Mouse (Mus musculus) splenic B cell, adult 2 months (primary cell): ENCODE data around the gene Mrpl54.

Experiments
- DNase-seq: peaks from one replicate; pipeline ENCODE4 v3.0.0-alpha.2; 2011; ENCODE audit warnings: low read depth, low spot score
- H3K27me3 ChIP-seq: 2 replicates; pipeline ENCODE4 v1.6.1; 2012; ENCODE audit warnings: mild to moderate bottlenecking, low read length, moderate library complexity, mixed read lengths; ENCODE audit not compliant: control insufficient read depth, poor library complexity, insufficient read depth, severe bottlenecking
- H3K36me3 ChIP-seq: 2 replicates; pipeline ENCODE4 v1.6.1; 2012; ENCODE audit warnings: mild to moderate bottlenecking, low read length, moderate library complexity, mixed read lengths; ENCODE audit not compliant: control insufficient read depth, poor library complexity, insufficient read depth, severe bottlenecking

Mrpl54 gene

DNA sequence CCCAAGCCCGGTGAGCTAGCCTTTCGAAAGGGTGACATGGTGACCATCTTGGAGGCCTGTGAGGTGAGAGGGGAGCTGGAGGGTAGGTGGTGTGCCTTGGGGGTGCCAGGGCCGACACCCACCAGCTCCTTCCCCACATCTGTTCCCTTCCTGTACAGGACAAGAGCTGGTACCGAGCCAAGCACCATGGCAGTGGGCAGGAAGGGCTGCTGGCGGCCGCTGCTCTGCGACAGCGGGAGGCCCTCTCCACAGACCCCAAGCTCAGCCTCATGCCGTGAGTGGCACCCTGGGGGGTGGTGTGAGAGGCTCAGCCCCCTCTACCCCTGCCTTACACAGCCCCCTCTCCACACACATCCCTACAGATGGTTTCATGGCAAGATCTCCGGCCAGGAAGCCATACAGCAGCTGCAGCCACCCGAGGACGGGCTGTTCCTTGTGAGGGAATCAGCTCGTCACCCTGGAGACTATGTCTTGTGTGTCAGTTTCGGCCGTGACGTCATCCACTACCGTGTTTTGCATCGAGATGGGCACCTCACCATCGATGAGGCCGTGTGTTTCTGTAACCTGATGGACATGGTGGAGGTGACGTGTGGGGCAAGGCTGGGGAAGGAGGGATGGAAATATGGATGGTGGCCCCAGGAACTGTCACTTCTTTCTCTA lies 7.4 kb downstream of the Mrpl54 start:
- DNase-seq = no peak
- no peaks in the 10 kb centered on the region for H3K27me3 ChIP-seq
- peaks cover 3% of the 10 kb centered on the region; the same call in 1 of the 2 replicates for H3K36me3 ChIP-seq

DNA sequence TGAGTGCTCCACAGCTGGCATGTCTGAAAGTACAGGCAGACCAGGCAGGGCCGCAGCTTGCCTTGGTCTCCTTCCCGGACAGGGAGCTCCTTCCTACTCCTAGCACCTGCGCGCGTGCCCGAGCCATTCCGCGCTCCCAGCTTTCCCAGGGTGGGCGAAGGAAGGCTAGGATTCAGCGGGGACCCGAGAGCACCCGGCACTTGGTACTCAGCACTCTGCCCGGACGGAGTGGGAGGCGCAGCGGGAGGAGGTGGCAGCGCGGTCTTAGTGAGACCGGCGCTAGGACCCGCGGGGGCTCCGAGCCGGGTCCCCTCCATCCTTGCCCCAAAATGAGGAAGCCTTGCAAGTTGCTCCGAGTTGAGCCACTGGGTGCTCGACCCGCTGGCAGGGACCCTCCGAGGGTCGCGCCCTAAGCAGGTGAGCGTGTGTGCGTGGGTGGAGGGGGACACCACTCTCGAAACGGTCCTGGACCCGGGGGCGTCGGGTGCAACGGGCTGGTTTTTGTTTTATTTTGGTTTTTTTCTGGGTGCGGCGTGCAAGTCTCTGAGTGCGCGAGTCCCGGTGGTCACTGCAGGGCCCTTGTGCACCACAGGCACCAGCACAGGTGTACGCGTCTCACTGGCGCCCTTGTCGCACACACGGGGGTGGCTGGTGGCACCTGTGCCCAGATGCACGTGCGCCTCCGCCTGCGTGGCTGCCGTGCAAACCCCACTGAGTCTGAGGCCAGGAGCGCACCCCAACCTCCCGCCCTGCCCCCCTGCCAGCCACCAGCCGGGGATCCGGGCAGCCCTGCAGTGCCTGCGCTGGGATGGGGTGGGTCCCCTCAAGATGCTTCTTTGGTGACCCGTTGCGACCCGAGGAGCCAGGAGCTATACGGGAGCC lies 9.3 kb downstream of the Mrpl54 start:
- Histone ChIP-seq H3K27me3 (no peaks in the 10 kb centered on the region), H3K36me3 (no peaks in the 10 kb centered on the region)
- DNase-seq = peak; percentile 63

DNA sequence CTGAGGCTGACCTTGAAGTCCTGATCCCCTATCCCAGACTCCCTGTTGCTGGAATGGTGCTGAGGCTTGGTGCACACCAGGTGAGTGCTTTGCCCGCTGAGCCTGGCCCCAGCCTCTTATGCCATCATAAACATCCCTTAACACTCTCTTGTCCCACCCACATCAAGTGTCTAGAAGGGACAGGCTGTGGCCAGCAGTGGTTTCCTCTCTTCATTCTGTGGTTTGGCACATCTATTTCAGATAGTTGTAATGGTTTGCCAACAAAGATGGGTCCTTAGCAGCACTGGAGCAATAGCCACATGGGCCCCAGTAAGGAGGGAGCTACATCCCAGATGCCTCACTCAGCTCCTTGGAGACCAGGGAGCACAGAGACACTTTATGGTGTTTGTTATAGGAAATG lies 11.8 kb downstream of the Mrpl54 start:
- no peaks in the 10 kb centered on the region for H3K36me3 ChIP-seq
- no peaks in the 10 kb centered on the region for H3K27me3 ChIP-seq
- no peak for DNase-seq

DNA sequence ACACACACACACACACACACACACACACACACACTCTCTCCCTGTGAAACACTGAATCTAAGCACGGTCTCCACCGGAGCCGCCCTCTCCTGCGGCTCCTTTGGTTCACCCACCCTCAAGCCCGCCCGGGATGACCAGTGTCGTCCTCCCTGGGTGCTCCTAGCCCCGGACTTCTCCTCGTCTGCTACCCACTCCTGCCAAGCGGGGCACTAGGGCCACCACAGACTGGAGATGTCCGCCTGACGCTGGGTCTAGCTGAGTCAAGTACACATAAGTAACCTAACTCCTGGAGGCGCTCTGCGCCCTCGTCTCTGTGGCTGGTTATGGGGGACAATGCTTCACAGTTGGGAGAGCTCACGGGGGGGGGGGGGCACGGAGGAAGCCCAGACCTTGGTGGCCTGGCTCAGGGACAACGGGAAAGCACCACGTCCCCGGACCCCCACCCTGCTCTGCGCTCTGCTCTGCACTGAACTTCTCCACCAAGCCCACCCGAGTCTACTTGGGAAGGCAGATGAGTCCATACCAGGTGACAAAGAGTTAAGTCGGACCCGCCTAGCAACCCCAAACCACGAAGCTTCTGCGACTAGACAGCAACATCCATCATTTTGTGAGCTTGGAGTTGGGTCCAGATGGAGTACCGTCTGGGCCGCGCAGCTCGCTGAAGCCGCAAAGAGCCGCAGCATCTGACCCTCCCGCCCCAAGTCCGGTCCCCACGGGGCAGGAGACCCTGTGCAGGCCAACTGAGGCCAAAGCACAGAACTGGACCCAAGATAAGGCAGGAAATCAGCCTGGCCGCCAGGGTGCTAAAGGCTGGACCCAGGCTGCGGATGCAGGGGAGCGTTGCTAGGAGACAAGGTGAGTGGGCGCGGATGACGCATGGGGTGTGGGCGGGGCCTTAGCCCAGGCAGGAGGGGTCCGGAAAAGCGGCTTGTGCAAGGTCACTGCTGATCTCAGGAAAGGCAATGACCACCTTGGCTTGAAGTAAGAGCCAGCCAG lies 14.0 kb downstream of the Mrpl54 start, which contains the start of gene Matk:
Matk (plus strand) TSS at position 512 of the 996 bp plus-strand sequence.
- peak; percentile 74 for DNase-seq
- Histone ChIP-seq H3K27me3 (no peaks in the 10 kb centered on the region), H3K36me3 (no peaks in the 10 kb centered on the region)

DNA sequence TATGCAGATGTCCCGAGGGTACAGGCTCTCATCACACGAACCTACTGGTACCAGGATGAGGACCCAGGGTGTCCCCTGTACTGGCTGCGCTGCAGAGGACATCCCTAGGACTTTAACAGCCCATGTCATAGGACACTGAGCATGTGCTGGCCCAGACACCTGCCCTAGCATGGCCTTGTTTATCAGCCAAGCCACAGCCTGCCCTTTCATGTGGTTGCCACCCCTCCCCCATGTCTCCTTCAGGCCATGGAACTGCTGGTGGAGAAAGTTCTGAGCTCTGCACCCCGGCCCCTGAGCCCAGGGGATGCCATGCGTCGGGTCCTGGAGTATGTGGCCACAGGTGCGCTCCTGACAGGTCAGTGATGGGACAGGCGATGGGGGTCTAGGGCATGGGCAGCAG lies 17.3 kb downstream of the Mrpl54 start:
- no peaks in the 10 kb centered on the region for H3K36me3 ChIP-seq
- DNase-seq = no peak
- no peaks in the 10 kb centered on the region for H3K27me3 ChIP-seq

DNA sequence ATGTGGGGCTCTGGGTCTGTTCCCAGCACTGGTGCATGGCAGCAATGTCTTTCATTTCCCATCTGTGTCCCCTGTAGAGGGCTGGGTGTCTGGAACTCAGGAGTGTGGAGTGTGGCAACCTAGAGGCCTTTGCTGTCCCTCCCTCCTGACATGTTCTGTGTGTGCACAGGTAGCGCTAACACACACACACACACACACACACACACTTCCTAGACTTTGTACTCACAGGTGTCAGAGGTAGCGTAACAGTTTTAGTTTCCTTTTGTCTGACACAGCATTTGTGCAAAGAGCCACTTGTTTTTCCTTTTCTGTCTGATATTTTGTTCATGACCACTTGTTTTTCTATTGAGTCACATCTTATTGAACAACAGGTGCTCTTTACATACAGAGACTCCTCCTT lies 18.9 kb downstream of the Mrpl54 start:
- no peak for DNase-seq
- H3K27me3 ChIP-seq = no peaks in the 10 kb centered on the region
- H3K36me3 ChIP-seq = no peaks in the 10 kb centered on the region

DNA sequence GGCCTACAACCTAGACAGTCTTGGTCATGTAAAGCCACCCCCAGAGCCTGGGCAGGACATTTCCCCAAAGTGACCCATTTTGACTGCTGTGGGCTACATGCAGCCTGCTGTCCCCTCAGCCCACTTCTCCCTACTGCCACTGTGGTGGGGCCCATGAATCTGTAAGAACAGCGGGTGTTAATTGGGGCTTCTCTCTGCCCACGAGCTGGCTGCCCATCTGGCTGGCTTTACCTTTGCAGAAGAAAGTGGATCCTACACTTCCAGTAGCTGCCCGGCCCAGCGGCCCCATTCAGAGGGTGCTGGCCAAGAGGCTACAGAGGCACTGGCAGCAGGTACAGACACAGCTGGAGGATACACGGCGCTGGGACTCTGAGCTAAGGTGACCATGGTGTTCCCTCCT lies 21.6 kb downstream of the Mrpl54 start:
- Histone ChIP-seq H3K27me3 (no peaks in the 10 kb centered on the region), H3K36me3 (no peaks in the 10 kb centered on the region)
- DNase-seq = no peak

DNA sequence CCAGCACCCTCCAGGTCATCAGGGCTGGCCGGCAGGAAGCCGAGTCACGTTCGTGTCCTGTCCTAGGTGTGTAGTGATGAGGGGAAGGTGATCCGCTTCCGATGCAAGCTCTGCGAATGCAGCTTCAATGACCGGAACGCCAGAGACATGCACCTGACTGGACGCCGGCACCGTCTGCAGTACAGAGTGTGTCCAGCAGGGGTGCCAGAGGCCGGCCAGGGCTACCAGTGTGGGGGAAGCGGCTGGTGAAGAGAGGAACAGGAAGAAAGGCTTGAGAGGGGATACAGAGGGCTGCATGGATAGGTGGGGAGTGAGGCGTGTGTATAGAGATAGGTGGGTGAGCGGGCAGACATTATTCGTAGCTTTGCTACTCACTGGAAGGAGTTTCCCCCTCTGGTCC lies 22.1 kb downstream of the Mrpl54 start:
- peak; percentile 87 for DNase-seq
- Histone ChIP-seq H3K27me3 (no peaks in the 10 kb centered on the region), H3K36me3 (no peaks in the 10 kb centered on the region)

DNA sequence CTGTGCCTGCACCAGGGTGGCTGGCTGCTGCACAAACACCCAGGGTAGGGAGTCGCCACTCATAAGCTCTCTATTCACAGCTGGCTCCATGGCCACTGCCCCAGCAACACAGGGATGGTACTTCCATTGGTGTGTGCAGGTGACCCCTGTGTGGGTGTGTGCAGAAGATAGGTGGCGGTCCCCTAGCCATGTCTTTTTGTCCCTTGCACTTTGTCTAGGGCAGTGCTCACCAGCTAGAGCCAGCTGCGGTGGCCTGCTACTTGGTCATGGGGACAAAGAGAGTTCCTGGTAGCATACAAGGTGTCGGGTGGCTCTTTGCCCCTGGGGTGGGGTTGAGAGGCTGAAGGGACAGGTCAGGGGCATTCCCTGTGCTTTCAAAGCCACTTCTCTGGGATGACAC lies 22.6 kb downstream of the Mrpl54 start:
- no peak for DNase-seq
- no peaks in the 10 kb centered on the region for H3K36me3 ChIP-seq
- H3K27me3 ChIP-seq = no peaks in the 10 kb centered on the region; the same call in 1 of the 2 replicates

DNA sequence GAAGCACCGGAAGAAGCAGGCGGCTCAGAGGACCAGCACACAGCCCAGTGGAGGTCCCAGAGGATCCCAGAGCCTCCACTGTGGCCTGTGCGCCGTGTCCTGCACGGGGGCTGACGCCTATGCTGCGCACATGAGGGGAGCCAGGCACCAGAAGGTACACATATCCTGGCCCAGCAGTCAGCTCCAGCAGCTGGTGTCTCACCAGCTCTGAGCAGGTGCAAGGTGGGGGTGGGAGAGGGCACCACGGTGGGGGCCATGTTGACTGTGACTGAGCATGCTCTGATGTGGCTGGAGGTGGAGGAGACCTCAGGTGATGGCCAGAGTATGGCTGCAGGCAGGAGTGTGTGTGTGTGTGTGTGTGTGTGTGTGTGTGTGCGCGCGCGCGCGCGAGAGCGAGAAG lies 24.7 kb downstream of the Mrpl54 start:
- no peak for DNase-seq
- Histone ChIP-seq H3K27me3 (no peaks in the 10 kb centered on the region; the same call in 1 of the 2 replicates), H3K36me3 (no peaks in the 10 kb centered on the region)

DNA sequence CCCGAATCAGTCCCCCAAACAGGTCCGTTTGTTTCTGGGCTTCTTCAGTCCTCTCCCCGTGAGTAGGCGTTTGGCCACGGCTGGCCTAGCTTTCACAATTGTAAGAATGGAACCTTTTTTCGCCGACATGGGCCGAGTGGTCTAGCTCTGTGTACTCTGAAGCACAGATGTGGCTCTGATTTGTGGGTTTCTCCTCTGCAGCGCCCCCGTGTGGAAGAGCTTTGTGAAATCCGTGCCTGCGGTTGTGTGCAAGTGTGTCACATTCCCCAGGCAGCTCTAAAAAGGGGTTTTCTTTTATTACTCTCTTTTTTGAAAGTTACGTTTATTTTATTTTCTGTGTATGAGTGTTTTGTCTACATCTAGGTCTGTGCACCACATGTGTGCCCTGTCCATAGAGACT lies 25.9 kb downstream of the Mrpl54 start:
- Histone ChIP-seq H3K27me3 (no peaks in the 10 kb centered on the region; the same call in 1 of the 2 replicates), H3K36me3 (no peaks in the 10 kb centered on the region)
- DNase-seq = peak; percentile 82

DNA sequence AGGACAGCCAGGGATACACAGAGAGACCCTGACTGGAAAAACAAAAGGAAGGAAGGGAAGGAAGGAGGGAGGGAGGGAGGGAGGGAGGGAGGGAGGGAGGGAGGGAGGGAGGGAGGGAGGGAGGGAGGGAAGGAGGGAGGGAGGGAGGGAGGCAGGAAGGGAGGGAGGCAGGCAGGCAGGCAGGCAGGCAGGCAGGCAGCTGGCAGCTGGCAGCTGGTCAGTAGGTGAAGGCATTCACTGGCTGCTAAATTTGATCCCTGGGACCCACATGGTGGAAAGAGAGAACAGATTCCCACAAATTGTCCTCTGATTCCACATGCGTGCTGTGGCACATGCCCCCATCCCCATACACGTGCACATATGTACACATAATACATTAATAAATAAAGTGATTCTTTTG lies 28.1 kb downstream of the Mrpl54 start:
- Histone ChIP-seq H3K27me3 (no peaks in the 10 kb centered on the region; the same call in 1 of the 2 replicates), H3K36me3 (no peaks in the 10 kb centered on the region)
- no peak for DNase-seq

DNA sequence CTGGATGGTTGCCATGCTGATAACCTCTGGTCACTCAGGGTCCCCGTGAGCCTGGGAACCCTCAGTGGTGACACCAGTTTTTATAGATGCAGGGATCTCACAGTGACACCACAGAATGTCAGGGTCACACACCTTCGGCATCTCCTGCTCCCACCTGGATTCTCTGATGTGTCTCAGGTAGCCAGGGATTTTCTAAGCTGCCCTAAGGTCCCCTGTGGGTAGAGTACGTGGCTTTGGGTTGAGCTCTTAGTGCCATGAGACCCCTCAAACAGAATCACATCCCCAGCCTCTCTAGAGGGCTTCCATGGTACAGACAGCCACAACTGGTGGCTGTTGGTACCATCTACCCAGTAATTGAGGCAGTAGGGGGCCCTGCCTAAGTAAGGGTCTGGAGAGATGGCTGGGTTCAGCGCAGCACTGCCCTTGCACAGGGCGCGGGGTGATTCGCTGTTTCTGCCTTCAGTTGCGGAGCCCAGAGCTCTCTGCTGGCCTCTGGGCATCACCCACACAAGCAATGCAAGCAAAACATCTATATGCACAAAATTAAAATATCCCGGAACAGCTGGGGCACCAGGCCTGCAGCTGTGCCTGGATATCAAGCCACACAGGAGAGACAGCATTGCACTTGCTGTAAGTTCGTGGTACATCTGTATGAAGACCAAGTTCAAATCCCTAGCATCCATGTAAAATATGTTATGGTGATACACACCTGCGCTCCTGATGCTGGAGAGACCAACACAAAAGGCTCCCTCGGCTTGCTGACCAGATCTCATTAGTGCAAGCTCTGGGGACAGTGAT lies 30.1 kb downstream of the Mrpl54 start:
- no peaks in the 10 kb centered on the region; the same call in 1 of the 2 replicates for H3K27me3 ChIP-seq
- DNase-seq = no peak
- no peaks in the 10 kb centered on the region for H3K36me3 ChIP-seq

DNA sequence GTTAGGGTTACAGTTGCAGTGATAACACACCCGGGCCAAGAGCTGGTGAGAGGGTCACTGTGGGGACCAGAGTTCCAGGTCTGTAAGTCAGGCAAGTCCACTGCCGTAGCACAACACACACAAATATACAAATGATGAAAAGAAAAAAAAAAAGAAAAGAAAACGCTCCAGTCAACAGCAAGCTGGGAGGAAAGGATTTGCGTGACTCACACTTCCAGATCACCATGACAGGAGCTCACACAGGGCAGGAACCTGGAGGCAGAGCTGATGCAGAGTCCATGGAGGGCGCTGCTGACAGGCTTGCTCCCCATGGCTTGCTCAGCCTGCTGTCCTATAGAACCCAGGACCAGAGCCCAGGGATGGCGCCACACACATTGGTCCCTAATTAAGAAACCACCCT lies 32.5 kb downstream of the Mrpl54 start:
- H3K27me3 ChIP-seq = no peaks in the 10 kb centered on the region; the same call in 1 of the 2 replicates
- no peaks in the 10 kb centered on the region for H3K36me3 ChIP-seq
- DNase-seq = no peak
